Mouse (Mus musculus) cerebellum, postnatal 25 days (tissue): ENCODE measurements around the gene Slc47a1.
"Not testable (repeated sequence)": the region's sequence is repeated elsewhere in the genome, so short reads cannot be mapped to it uniquely, and the experiment has no call there.

Experiments
- DNase-seq, 2 experiments: peaks; one replicate each; pipeline ENCODE4 v3.0.0; 2021; ENCODE audit warnings: mixed read lengths in 2 of 2

Gene Slc47a1

GRCm38 (mm10) chr11:61316864-61317263 lies 61.3 kb downstream of the Slc47a1 start:
- DNase-seq: no peak

- no peak for DNase-seq
Measured at GRCm38 (mm10) chr11:61310321-61310720, 67.8 kb downstream of the Slc47a1 start.

- DNase-seq: no peak
Measured at GRCm38 (mm10) chr11:61309831-61310230, 68.3 kb downstream of the Slc47a1 start.

GRCm38 (mm10) chr11:61307795-61308194 lies 70.3 kb downstream of the Slc47a1 start:
- no peak for DNase-seq

GRCm38 (mm10) chr11:61305377-61305776 lies 72.8 kb downstream of the Slc47a1 start:
- DNase-seq: peak in 1 of 2 experiments; percentile 33

- DNase-seq: not testable (repeated sequence)
Measured at GRCm38 (mm10) chr11:61304535-61304934, 73.6 kb downstream of the Slc47a1 start.

- DNase-seq: no peak
Measured at GRCm38 (mm10) chr11:61300716-61301392, 77.3 kb downstream of the Slc47a1 start.

GRCm38 (mm10) chr11:61300205-61300604 lies 77.9 kb downstream of the Slc47a1 start:
- DNase-seq: no peak

- no peak for DNase-seq
Measured at GRCm38 (mm10) chr11:61297901-61298300, 80.2 kb downstream of the Slc47a1 start.

- DNase-seq: no peak
Measured at GRCm38 (mm10) chr11:61297326-61297725, 80.8 kb downstream of the Slc47a1 start.

- DNase-seq: no peak
Measured at GRCm38 (mm10) chr11:61296556-61296955, 81.6 kb downstream of the Slc47a1 start.

GRCm38 (mm10) chr11:61295556-61295955 lies 82.6 kb downstream of the Slc47a1 start:
- no peak for DNase-seq

- DNase-seq: no peak
Measured at GRCm38 (mm10) chr11:61294431-61294830, 83.7 kb downstream of the Slc47a1 start.
